Mouse (Mus musculus): ENCODE measurements at regions not wholly inside any gene's neighbourhood (a gene's known extent, or its start where the extent isn't known, plus 50 kb on each side); places are given as distances from the start of the nearest gene placed in this dataset.
A peak's percentile ranks its signal among the peaks of the same experiment; 100 is the strongest.
"Not testable (repeated sequence)": the region's sequence is repeated elsewhere in the genome, so short reads cannot be mapped to it uniquely, and the experiment has no call there.

DNA sequence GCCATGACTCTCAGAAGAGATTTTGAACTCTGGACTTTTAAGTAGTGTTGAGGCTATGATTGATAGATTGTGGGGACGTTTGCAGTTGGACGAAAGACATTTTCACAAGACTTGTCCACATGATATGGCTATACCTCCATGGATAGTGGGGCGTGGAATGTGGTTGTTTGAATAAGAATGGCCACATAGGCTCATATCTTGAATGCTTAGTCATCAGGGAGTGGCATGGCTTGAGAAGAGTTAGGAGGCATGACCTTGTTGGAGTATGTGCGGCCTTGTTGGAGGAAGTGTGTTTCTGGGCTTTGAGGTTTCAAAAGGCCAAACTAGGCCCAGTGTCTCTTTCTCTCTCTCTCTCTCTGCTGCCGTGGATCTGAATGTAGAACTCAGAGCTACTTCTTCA, 204.7 kb upstream of the Pclo start:
- no peak for DNase-seq

GRCm38 (mm10) chr5:14311729-14312128, 203.0 kb upstream of the Pclo start:
- no peak for DNase-seq

GRCm38 (mm10) chr5:14320216-14320615, 194.5 kb upstream of the Pclo start:
- no peak for DNase-seq

- DNase-seq = no peak
These were observed 192.7 kb upstream of the Pclo start for GRCm38 (mm10) chr5:14322000-14322399.

DNA sequence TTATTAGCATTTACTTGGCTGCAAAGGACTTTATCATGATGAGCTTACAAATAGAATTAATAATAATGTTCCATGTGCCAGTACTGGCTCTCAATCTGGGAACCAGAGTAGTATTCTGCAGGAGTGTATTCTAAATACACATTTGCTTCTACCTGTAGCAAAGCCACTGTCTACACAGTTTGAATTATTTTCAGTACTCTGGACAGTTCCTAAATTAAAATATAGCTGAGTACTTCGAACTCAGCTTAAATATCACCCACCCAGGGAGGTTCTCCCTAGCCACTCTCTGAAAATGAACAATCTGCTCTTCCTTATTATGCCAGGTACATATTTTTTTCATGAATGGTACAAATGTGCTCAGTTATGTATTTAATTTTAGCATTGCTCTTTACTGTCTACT, 154.3 kb upstream of the Pclo start:
- DNase-seq = no peak

- peak; percentile 77 for DNase-seq
These were observed 125.4 kb upstream of the Pclo start for GRCm38 (mm10) chr5:14389184-14389890.

- DNase-seq = no peak
These were observed 122.9 kb upstream of the Pclo start for GRCm38 (mm10) chr5:14391793-14392192.

- not testable (repeated sequence) for DNase-seq
These were observed 111.3 kb upstream of the Pclo start for GRCm38 (mm10) chr5:14403381-14403780.

DNA sequence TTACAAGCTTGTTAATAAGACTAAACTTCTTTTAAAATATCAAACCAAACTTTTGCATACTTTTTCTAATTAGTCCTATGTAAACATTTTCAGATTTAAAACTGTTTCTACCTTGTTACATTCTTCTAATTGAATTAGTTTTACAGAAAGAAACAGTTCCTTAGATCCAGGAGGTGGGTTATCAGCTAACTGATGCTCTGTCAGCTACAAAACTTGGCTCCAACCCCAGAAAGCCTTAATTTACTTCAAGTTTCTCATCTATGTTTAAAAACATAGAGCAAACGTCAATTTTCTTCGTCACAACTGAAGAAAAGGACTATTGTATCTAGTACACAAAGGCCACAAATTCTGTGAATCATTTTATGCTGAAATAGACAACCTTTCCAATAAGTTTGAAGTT, 110.4 kb upstream of the Pclo start:
- no peak for DNase-seq

GRCm38 (mm10) chr5:14415234-14415862, 99.4 kb upstream of the Pclo start:
- no peak for DNase-seq

GRCm38 (mm10) chr5:14453082-14453481, 61.6 kb upstream of the Pclo start:
- no peak for DNase-seq
